Mouse (Mus musculus): Measurements from ENCODE around the gene Bbip1.

DNA sequence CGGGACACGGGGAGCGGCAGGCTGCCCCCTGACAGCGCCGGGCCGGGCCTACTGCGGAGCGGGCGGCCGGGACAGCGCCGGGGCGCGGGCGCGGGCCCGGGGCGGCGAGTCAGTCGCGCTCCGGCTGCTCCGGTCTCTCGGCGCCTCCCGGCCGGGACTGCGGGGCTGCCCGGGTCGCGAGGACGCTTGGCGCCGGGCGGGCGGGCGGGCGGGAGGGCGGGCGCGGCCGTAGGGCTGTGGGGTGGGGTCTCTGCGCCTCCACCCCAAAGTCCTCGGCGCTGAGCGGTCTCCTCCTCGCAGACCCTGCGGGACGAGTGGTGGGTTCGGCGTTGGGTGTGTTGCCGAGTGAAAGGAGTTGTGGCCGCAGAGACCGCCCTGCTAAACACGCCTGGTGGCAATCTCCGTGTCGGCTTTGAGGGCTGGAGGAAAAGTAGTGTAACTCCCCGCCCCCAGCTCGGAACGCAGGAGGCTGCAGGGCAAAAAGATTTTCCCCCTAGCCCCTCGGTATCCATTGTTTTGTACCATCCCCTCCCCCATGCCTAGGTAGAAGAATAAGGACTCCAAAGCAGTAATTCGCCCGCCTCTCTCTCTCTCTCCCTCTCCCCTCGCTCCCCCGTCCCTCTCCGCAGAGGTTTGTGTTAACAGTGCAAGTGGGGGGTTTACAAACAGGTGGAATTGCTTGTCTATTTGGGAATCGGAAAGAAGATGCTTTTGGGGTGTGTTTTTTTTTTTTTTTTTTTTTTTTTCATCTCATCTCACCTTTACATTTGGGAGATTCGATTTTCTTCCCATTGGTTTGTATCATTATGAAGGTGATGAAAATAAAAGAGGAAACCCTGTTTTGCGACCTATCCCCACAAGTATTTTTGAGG lies 980 bp upstream of the Bbip1 start:
- TF ChIP-seq CTCF (IDR thresholded peaks at IDR 0.05; ENCODE audit: borderline replicate concordance, insufficient read depth, low read length) (no peak), POLR2A (IDR thresholded peaks at IDR 0.05; ENCODE audit: low read depth, low read length) (no peak; the same call in 1 of the 2 replicates)
